Mouse (Mus musculus): ENCODE results near the gene Ttn.

- TF ChIP-seq CTCF (IDR thresholded peaks at IDR 0.05; ENCODE audit: low read depth, low read length) (no peak), TAL1 (conservative IDR thresholded peaks at IDR 0.05; ENCODE audit: low read depth, low read length) (no peak), POLR2AphosphoS5 (IDR thresholded peaks at IDR 0.05; ENCODE audit: insufficient replicate concordance, low read depth, low read length) (no peak), GATA2 (IDR thresholded peaks at IDR 0.05; ENCODE audit: borderline replicate concordance, low read depth, low read length) (no peak), GATA1 (IDR thresholded peaks at IDR 0.05; ENCODE audit: borderline replicate concordance, low read length) (no peak)
Measured at GRCm38 (mm10) chr2:76817796-76818195, 164.6 kb downstream of the Ttn start.
